Mouse (Mus musculus): Measurements from ENCODE around the gene Auh. TPM values are rescaled to one million over a fixed set of nuclear protein-coding genes. Genes with fewer than 3 reads are reported as not detected.

Gene Auh
- total and polyA plus RNA-seq, 3 experiments: 68.5 to 191 (median 74.1) TPM

DNA sequence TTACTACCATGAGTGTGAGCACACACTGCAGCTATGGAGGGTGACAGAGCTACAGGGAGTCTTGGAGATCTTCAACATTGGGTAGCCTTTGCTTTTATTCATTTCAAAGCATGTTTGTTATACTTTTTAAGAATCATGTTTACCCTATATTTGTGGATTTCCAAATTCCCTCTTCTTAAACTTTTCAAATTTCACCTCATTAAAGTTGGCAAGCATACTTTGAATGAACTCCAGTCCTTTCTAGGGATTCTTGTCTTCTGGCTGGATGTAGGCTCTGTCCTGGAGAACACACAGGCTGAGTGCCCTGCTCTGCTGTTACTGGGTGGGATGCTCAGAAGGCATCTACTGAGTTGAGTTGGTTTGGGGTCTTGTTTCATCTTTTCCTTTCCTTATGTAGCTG is 102.8 kb downstream of the Auh start:
- H3K36me3 ChIP-seq (replicated peaks in 1 of 2; ENCODE audit: control insufficient read depth in 1 of 2, insufficient read depth in 1 of 2, low read length in 1 of 2): no peaks in the 10 kb centered on the region
- H3K27me3 ChIP-seq (replicated peaks): no peaks in the 10 kb centered on the region
- H3K79me2 ChIP-seq (replicated peaks; ENCODE audit: control insufficient read depth, extremely low read depth, insufficient read depth, poor library complexity, severe bottlenecking): no peaks in the 10 kb centered on the region
- H3K27ac ChIP-seq (ENCODE audit: insufficient read depth, low read depth): no peak overlapping the region
- DNase-seq (ENCODE audit: extremely low read depth): no peak
- H3K4me3 ChIP-seq (replicated peaks in 1 of 3; ENCODE audit: low read depth in 2 of 3, low read length in 2 of 3, poor library complexity in 1 of 3): no peak overlapping the region
- in situ Hi-C loops (cut with MboI; ENCODE audit: low pct_ligation_motif_present, low pct_unique_long_range_greater_than_20kb, low sequenced_read_pairs): no loop called here
- H3K9ac ChIP-seq (ENCODE audit: insufficient read depth, low read depth): no peak overlapping the region
- H3K4me2 ChIP-seq (ENCODE audit: insufficient read depth, low read depth, poor library complexity, severe bottlenecking): no peak overlapping the region
- TF ChIP-seq KAT2A (IDR thresholded peaks at IDR 0.05; ENCODE audit: insufficient replicate concordance, low read length): no peak
- no peak for TF ChIP-seq MYC (IDR thresholded peaks at IDR 0.05; ENCODE audit: low read depth, low read length)
- TF ChIP-seq JUN (IDR thresholded peaks at IDR 0.05; ENCODE audit: insufficient read depth, low read depth, low read length): no peak
- TF ChIP-seq TBP (conservative IDR thresholded peaks at IDR 0.05; ENCODE audit: low read depth, low read length): no peak
- no peak for TF ChIP-seq MAFK (IDR thresholded peaks at IDR 0.05; ENCODE audit: insufficient replicate concordance, low read length)
- no peak for TF ChIP-seq IRF4 (IDR thresholded peaks at IDR 0.05; ENCODE audit: low read depth, low read length)
- H3K9me3 ChIP-seq (replicated peaks; ENCODE audit: low read length): no peaks in the 10 kb centered on the region
- peaks cover 9 to 15% of the 10 kb centered on the region in 2 experiments for H3K4me1 ChIP-seq (ENCODE audit: control insufficient read depth in 1 of 2, insufficient read depth in 2 of 2)
- dilution Hi-C loops (cut with MboI; ENCODE audit: extremely low pct_ligation_motif_present, extremely low pct_unique_long_range_greater_than_20kb, low sequenced_read_pairs): no loop called here

DNA sequence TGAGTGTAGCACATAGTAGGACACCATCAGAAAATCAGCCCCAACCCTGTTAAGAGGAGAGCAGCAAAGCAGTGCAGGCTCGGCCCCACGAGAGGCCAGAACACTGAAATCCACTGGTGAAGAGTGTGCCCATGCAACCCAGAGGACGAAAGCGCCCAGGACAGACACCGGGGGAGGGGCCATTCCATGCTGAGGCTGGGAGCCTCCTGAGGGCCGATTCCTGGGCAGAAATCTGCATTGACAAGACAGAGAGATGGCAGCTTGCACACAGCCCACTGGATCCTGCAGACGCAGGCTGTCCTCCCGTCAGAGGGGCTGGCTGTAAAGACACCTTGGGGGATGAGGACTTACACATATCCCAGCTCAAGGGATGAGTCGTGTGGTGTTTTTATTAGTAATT is 104.7 kb downstream of the Auh start:
- no peak for DNase-seq (ENCODE audit: extremely low read depth)
- Histone ChIP-seq H3K9ac (ENCODE audit: insufficient read depth, low read depth) (no peak overlapping the region), H3K4me1 (ENCODE audit: control insufficient read depth in 1 of 2, insufficient read depth in 2 of 2) (peaks cover 9 to 21% of the 10 kb centered on the region in 2 experiments), H3K9me3 (replicated peaks; ENCODE audit: low read length) (no peaks in the 10 kb centered on the region), H3K27ac (ENCODE audit: insufficient read depth, low read depth) (no peak overlapping the region), H3K79me2 (replicated peaks; ENCODE audit: control insufficient read depth, extremely low read depth, insufficient read depth, poor library complexity, severe bottlenecking) (no peaks in the 10 kb centered on the region), H3K4me2 (ENCODE audit: insufficient read depth, low read depth, poor library complexity, severe bottlenecking) (no peak overlapping the region), H3K36me3 (replicated peaks in 1 of 2; ENCODE audit: control insufficient read depth in 1 of 2, insufficient read depth in 1 of 2, low read length in 1 of 2) (no peaks in the 10 kb centered on the region), H3K4me3 (replicated peaks in 1 of 3; ENCODE audit: low read depth in 2 of 3, low read length in 2 of 3, poor library complexity in 1 of 3) (no peak overlapping the region), H3K27me3 (replicated peaks) (no peaks in the 10 kb centered on the region)
- TF ChIP-seq TBP (conservative IDR thresholded peaks at IDR 0.05; ENCODE audit: low read depth, low read length): no peak
- TF ChIP-seq MAZ (IDR thresholded peaks at IDR 0.05; ENCODE audit: low read depth, low read length): no peak
- no peak for TF ChIP-seq E2F4 (IDR thresholded peaks at IDR 0.05; ENCODE audit: insufficient replicate concordance, low read depth, low read length)
- TF ChIP-seq MAFK (IDR thresholded peaks at IDR 0.05; ENCODE audit: insufficient replicate concordance, low read length): no peak
- no peak for TF ChIP-seq BHLHE40 (IDR thresholded peaks at IDR 0.05; ENCODE audit: low read depth, low read length)
- TF ChIP-seq SMC3 (IDR thresholded peaks at IDR 0.05; ENCODE audit: low read depth, low read length): no peak
- TF ChIP-seq POLR2A (IDR thresholded peaks at IDR 0.05; ENCODE audit: low read depth, low read length): no peak
- TF ChIP-seq ZMIZ1 (IDR thresholded peaks at IDR 0.05; ENCODE audit: low read depth, low read length): no peak
- no peak for TF ChIP-seq JUN (IDR thresholded peaks at IDR 0.05; ENCODE audit: insufficient read depth, low read depth, low read length)
- no peak for TF ChIP-seq SIN3A (IDR thresholded peaks at IDR 0.05; ENCODE audit: low read length)
- TF ChIP-seq ZKSCAN1 (IDR thresholded peaks at IDR 0.05; ENCODE audit: borderline replicate concordance, low read depth, low read length): no peak; the same call in 1 of the 2 replicates
- no peak for TF ChIP-seq POLR2AphosphoS2 (IDR thresholded peaks at IDR 0.05; ENCODE audit: low read depth, low read length)
- TF ChIP-seq EP300 (IDR thresholded peaks at IDR 0.05; ENCODE audit: low read length): no peak
- no peak for TF ChIP-seq GABPA (IDR thresholded peaks at IDR 0.05; ENCODE audit: insufficient replicate concordance, low read depth, low read length)
- TF ChIP-seq NRF1 (IDR thresholded peaks at IDR 0.05; ENCODE audit: low read depth, low read length): no peak
- no peak for TF ChIP-seq RAD21 (IDR thresholded peaks at IDR 0.05; ENCODE audit: low read depth, low read length)
- TF ChIP-seq ETS1 (conservative IDR thresholded peaks at IDR 0.05; ENCODE audit: low read depth, low read length): no peak
- TF ChIP-seq CHD2 (IDR thresholded peaks at IDR 0.05; ENCODE audit: low read length): no peak
- in situ Hi-C loops (cut with MboI; ENCODE audit: low pct_ligation_motif_present, low pct_unique_long_range_greater_than_20kb, low sequenced_read_pairs): no loop called here
- dilution Hi-C loops (cut with MboI; ENCODE audit: extremely low pct_ligation_motif_present, extremely low pct_unique_long_range_greater_than_20kb, low sequenced_read_pairs): no loop called here
